ENCODE assay signal across 27 mouse cellular contexts in genomic region chr1:132189231-132189630, GRCm38 (mm10). TPM values are rescaled to one million over a fixed set of nuclear protein-coding genes. Genes with fewer than 3 reads are reported as not detected.
DNase-seq lines count a peak whose midpoint lies in the region; ATAC-seq and TF ChIP-seq lines count a peak whose summit lies in the region.
"Had no signal": no experiment of that assay in that cellular context is flagged by ENCODE, and none has a peak within 500 bp of the region (broad histone marks: within the 10 kb centered on the region; RNA-seq: fewer than 3 reads in every experiment).

No protein-coding gene starts in this region.

- no peaks in the 10 kb centered on the region; the same call in 1 of the 2 replicates for H3K27me3 ChIP-seq in forebrain, embryonic 11.5 days (ENCODE audit: control insufficient read depth, insufficient read depth, low read length)
- H3K27me3 ChIP-seq in forebrain, postnatal 0 days (ENCODE audit: insufficient read depth, low read length): 0 out of 2 replicates have a peak, but pooled peaks cover 2% of the 10 kb centered on the region
- no peaks in the 10 kb centered on the region for H3K27me3 ChIP-seq in hindbrain, postnatal 0 days (ENCODE audit: insufficient read depth, low read length)
- no peaks in the 10 kb centered on the region for H3K27me3 ChIP-seq in midbrain, postnatal 0 days (ENCODE audit: insufficient read depth, low read length)
- peaks cover 70% of the 10 kb centered on the region for H3K27me3 ChIP-seq in liver, embryonic 11.5 days (replicated peaks; ENCODE audit: control insufficient read depth, insufficient read depth, low read length)
- H3K27me3 ChIP-seq in heart, embryonic 12.5 days (replicated peaks): peaks cover 85% of the 10 kb centered on the region

- peak; percentile 32; the same call in 1 of the 2 replicates for TF ChIP-seq CTCF in forebrain, postnatal 0 days (IDR thresholded peaks at IDR 0.05; ENCODE audit: low read depth)
- TF ChIP-seq CTCF in hindbrain, postnatal 0 days (IDR thresholded peaks at IDR 0.05; ENCODE audit: low read depth): no peak
- peak; percentile 36; the same call in 1 of the 2 replicates for TF ChIP-seq CTCF in midbrain, postnatal 0 days (IDR thresholded peaks at IDR 0.05)

- no peak for ATAC-seq in forebrain, embryonic 11.5 days (replicated peaks; ENCODE audit: low FRiP score)
- no peak for ATAC-seq in forebrain, postnatal 0 days
- no peak for ATAC-seq in hindbrain, postnatal 0 days
- no peak for ATAC-seq in midbrain, postnatal 0 days (ENCODE audit: low FRiP score)
- ATAC-seq in liver, embryonic 11.5 days (replicated peaks; ENCODE audit: low FRiP score): no peak
- ATAC-seq in heart, embryonic 12.5 days (ENCODE audit: insufficient number of reproducible peaks, low FRiP score): no peak
- ATAC-seq: Patski had no signal

- H3K9ac ChIP-seq in forebrain, embryonic 11.5 days (ENCODE audit: low read length): peak overlapping the region; percentile 99
- 0 out of 2 replicates have a peak overlapping the region, but pooled peaks have one; percentile 99 for H3K9ac ChIP-seq in forebrain, postnatal 0 days
- no peak overlapping the region for H3K9ac ChIP-seq in hindbrain, postnatal 0 days (replicated peaks; ENCODE audit: low read length)
- peak overlapping the region; percentile 97; the same call in 1 of the 2 replicates for H3K9ac ChIP-seq in midbrain, postnatal 0 days (replicated peaks; ENCODE audit: low read length, poor library complexity, severe bottlenecking)
- H3K9ac ChIP-seq in liver, embryonic 11.5 days (ENCODE audit: low read depth, low read length): no peak overlapping the region
- no peak overlapping the region for H3K9ac ChIP-seq in heart, embryonic 12.5 days
- H3K9ac ChIP-seq: embryonic facial prominence, embryonic 15.5 days; liver, embryonic 13.5 days; lung, embryonic 15.5 days had no signal

- WGBS in forebrain, embryonic 11.5 days: 38% methylated on average over 4 of the region's 4 CpGs
- WGBS in forebrain, postnatal 0 days: 29% methylated on average over 4 of the region's 4 CpGs
- 36% methylated on average over 4 of the region's 4 CpGs for WGBS in hindbrain, postnatal 0 days
- WGBS in midbrain, postnatal 0 days: 34% methylated on average over 4 of the region's 4 CpGs
- 45% methylated on average over 4 of the region's 4 CpGs for WGBS in liver, embryonic 11.5 days
- 44% methylated on average over 4 of the region's 4 CpGs for WGBS in heart, embryonic 12.5 days

- H3K9me3 ChIP-seq in forebrain, embryonic 11.5 days (ENCODE audit: control insufficient read depth, low read length): no peaks in the 10 kb centered on the region
- H3K9me3 ChIP-seq in forebrain, postnatal 0 days (ENCODE audit: low read length): no peaks in the 10 kb centered on the region
- H3K9me3 ChIP-seq in hindbrain, postnatal 0 days (ENCODE audit: low read length): no peaks in the 10 kb centered on the region
- H3K9me3 ChIP-seq in midbrain, postnatal 0 days (ENCODE audit: low read length): no peaks in the 10 kb centered on the region
- no peaks in the 10 kb centered on the region for H3K9me3 ChIP-seq in liver, embryonic 11.5 days (ENCODE audit: control insufficient read depth, low read length)
- no peaks in the 10 kb centered on the region for H3K9me3 ChIP-seq in heart, embryonic 12.5 days (replicated peaks)
- H3K9me3 ChIP-seq: embryonic facial prominence, embryonic 15.5 days; kidney, embryonic 15.5 days; liver, embryonic 13.5 days; lung, embryonic 15.5 days had no signal

- peaks cover 24% of the 10 kb centered on the region for H3K4me1 ChIP-seq in forebrain, embryonic 11.5 days (replicated peaks; ENCODE audit: control insufficient read depth, insufficient read depth, low read length)
- H3K4me1 ChIP-seq in forebrain, postnatal 0 days (ENCODE audit: insufficient read depth): peaks cover 16% of the 10 kb centered on the region
- peaks cover 9% of the 10 kb centered on the region for H3K4me1 ChIP-seq in hindbrain, postnatal 0 days (ENCODE audit: insufficient read depth, low read length)
- H3K4me1 ChIP-seq in midbrain, postnatal 0 days (ENCODE audit: insufficient read depth, low read length): peaks cover 18% of the 10 kb centered on the region
- peaks cover 6% of the 10 kb centered on the region for H3K4me1 ChIP-seq in liver, embryonic 11.5 days (replicated peaks; ENCODE audit: control insufficient read depth, insufficient read depth, low read length)
- peaks cover 26% of the 10 kb centered on the region for H3K4me1 ChIP-seq in heart, embryonic 12.5 days (replicated peaks)

- no peak overlapping the region; the same call in 1 of the 2 replicates for H3K4me3 ChIP-seq in forebrain, embryonic 11.5 days (ENCODE audit: low read depth, low read length)
- peak overlapping the region; percentile 87; the same call in 1 of the 2 replicates for H3K4me3 ChIP-seq in forebrain, postnatal 0 days (ENCODE audit: low read depth, low read length)
- H3K4me3 ChIP-seq in hindbrain, postnatal 0 days (ENCODE audit: low read length): no peak overlapping the region; the same call in 1 of the 2 replicates
- 0 out of 2 replicates have a peak overlapping the region, but pooled peaks have one; percentile 83 for H3K4me3 ChIP-seq in midbrain, postnatal 0 days (ENCODE audit: low read depth, low read length)
- no peak overlapping the region for H3K4me3 ChIP-seq in liver, embryonic 11.5 days (ENCODE audit: low read depth, low read length)
- H3K4me3 ChIP-seq in heart, embryonic 12.5 days: no peak overlapping the region

- no peak for DNase-seq in forebrain, embryonic 11.5 days (ENCODE audit: low spot score)
- DNase-seq in forebrain, postnatal 0 days: no peak
- DNase-seq in hindbrain, postnatal 0 days (ENCODE audit: low spot score): no peak
- DNase-seq in midbrain, postnatal 0 days (ENCODE audit: low spot score): no peak
- DNase-seq in layer of hippocampus, adult 11-12 months (ENCODE audit: low spot score): no peak
- DNase-seq in kidney, postnatal 25 days: no peak
- no peak for DNase-seq in liver, embryonic 11.5 days (ENCODE audit: low spot score)
- DNase-seq: cerebellum, adult 8-10 months; gastrocnemius, postnatal 10 days; liver, embryonic 13.5 days had no signal

- no peaks in the 10 kb centered on the region for H3K36me3 ChIP-seq in forebrain, embryonic 11.5 days (ENCODE audit: control insufficient read depth, insufficient read depth, low read length)
- H3K36me3 ChIP-seq in forebrain, postnatal 0 days (ENCODE audit: insufficient read depth): no peaks in the 10 kb centered on the region
- no peaks in the 10 kb centered on the region for H3K36me3 ChIP-seq in hindbrain, postnatal 0 days (ENCODE audit: insufficient read depth, low read length)
- H3K36me3 ChIP-seq in midbrain, postnatal 0 days (ENCODE audit: insufficient read depth, low read length): no peaks in the 10 kb centered on the region
- no peaks in the 10 kb centered on the region for H3K36me3 ChIP-seq in liver, embryonic 11.5 days (ENCODE audit: control insufficient read depth, insufficient read depth, low read length)
- H3K36me3 ChIP-seq in heart, embryonic 12.5 days: no peaks in the 10 kb centered on the region
- H3K36me3 ChIP-seq: embryonic facial prominence, embryonic 15.5 days; kidney, embryonic 15.5 days; liver, embryonic 13.5 days; lung, embryonic 15.5 days had no signal

- H3K4me2 ChIP-seq in forebrain, embryonic 11.5 days (ENCODE audit: low read depth, low read length, severe bottlenecking): peak overlapping the region; percentile 66
- peak overlapping the region; percentile 61 for H3K4me2 ChIP-seq in forebrain, postnatal 0 days (ENCODE audit: low read depth)
- H3K4me2 ChIP-seq in hindbrain, postnatal 0 days (ENCODE audit: low read depth, low read length): peak overlapping the region; percentile 74; the same call in 1 of the 2 replicates
- peak overlapping the region; percentile 76 for H3K4me2 ChIP-seq in midbrain, postnatal 0 days (ENCODE audit: low read depth, low read length, poor library complexity, severe bottlenecking)
- no peak overlapping the region for H3K4me2 ChIP-seq in liver, embryonic 11.5 days
- no peak overlapping the region for H3K4me2 ChIP-seq in heart, embryonic 12.5 days

- H3K27ac ChIP-seq in forebrain, embryonic 11.5 days (ENCODE audit: low read depth, low read length): no peak overlapping the region; the same call in 1 of the 2 replicates
- H3K27ac ChIP-seq in forebrain, postnatal 0 days (ENCODE audit: low read depth, low read length): peak overlapping the region; percentile 99
- H3K27ac ChIP-seq in hindbrain, postnatal 0 days: peak overlapping the region; percentile 96
- H3K27ac ChIP-seq in midbrain, postnatal 0 days (ENCODE audit: low read depth, low read length): peak overlapping the region; percentile 99; the same call in 1 of the 2 replicates
- H3K27ac ChIP-seq in liver, embryonic 11.5 days (ENCODE audit: low read depth, low read length): no peak overlapping the region
- no peak overlapping the region for H3K27ac ChIP-seq in heart, embryonic 12.5 days (ENCODE audit: poor library complexity, severe bottlenecking)
- H3K27ac ChIP-seq: embryonic facial prominence, embryonic 15.5 days; kidney, embryonic 15.5 days; liver, embryonic 13.5 days; lung, embryonic 15.5 days had no signal

RNA-seq across cellular contexts. Expression of gene Lemd1, which starts 2.0 kb away (rescaled TPM):
- 8.1 and 12.1 TPM in 2 replicates for polyA plus RNA-seq in forebrain, embryonic 11.5 days (2014; fragmentation: Nextera tagmentation; extraction: Ambion mirVana)
- total RNA-seq in forebrain, postnatal 0 days (2014; rRNA removed): 13.3 and 14.9 TPM in 2 replicates
- polyA plus RNA-seq in forebrain, postnatal 0 days (2015; fragmentation: Nextera tagmentation; extraction: Ambion mirVana): 14.7 and 15.1 TPM in 2 replicates
- total RNA-seq in hindbrain, postnatal 0 days (2014; rRNA removed): 10.9 and 16.6 TPM in 2 replicates
- 7.9 and 9.0 TPM in 2 replicates for polyA plus RNA-seq in hindbrain, postnatal 0 days (2015; fragmentation: Nextera tagmentation; extraction: Ambion mirVana)
- 9.3 and 12.6 TPM in 2 replicates for total RNA-seq in midbrain, postnatal 0 days (2014; rRNA removed)
- polyA plus RNA-seq in midbrain, postnatal 0 days (2015; fragmentation: Nextera tagmentation; extraction: Ambion mirVana): 11.3 and 12.6 TPM in 2 replicates
- polyA plus RNA-seq in liver, embryonic 11.5 days (2014; fragmentation: Nextera tagmentation; extraction: Ambion mirVana): 0.27 TPM in 1 of 2 replicates, not detected in the other
- polyA plus RNA-seq in heart, embryonic 12.5 days (2016; fragmentation: Nextera tagmentation; extraction: Ambion mirVana): not detected in 2 replicates
- total RNA-seq: adrenal gland, postnatal 25 days; gastrocnemius, postnatal 10 days; heart, adult 8-10 months; heart, postnatal 10 days; megakaryocyte progenitor cell, adult 5-6 weeks had no signal
- polyA plus RNA-seq: liver, embryonic 13.5 days had no signal

RNA-seq across cellular contexts. Expression of gene AC124108.1, which starts 2.0 kb away (rescaled TPM):
- polyA plus RNA-seq in forebrain, embryonic 11.5 days (2014; fragmentation: Nextera tagmentation; extraction: Ambion mirVana): 4.7 and 5.6 TPM in 2 replicates
- 3.4 and 5.0 TPM in 2 replicates for total RNA-seq in forebrain, postnatal 0 days (2014; rRNA removed)
- polyA plus RNA-seq in forebrain, postnatal 0 days (2015; fragmentation: Nextera tagmentation; extraction: Ambion mirVana): 0.31 and 0.48 TPM in 2 replicates
- 2.0 and 4.8 TPM in 2 replicates for total RNA-seq in hindbrain, postnatal 0 days (2014; rRNA removed)
- polyA plus RNA-seq in hindbrain, postnatal 0 days (2015; fragmentation: Nextera tagmentation; extraction: Ambion mirVana): 0.50 and 0.70 TPM in 2 replicates
- 3.9 and 6.9 TPM in 2 replicates for total RNA-seq in midbrain, postnatal 0 days (2014; rRNA removed)
- polyA plus RNA-seq in midbrain, postnatal 0 days (2015; fragmentation: Nextera tagmentation; extraction: Ambion mirVana): 0.50 and 0.54 TPM in 2 replicates
- 0.04 and 0.08 TPM in 2 replicates for polyA plus RNA-seq in liver, embryonic 11.5 days (2014; fragmentation: Nextera tagmentation; extraction: Ambion mirVana)
- not detected in 2 replicates for polyA plus RNA-seq in heart, embryonic 12.5 days (2016; fragmentation: Nextera tagmentation; extraction: Ambion mirVana)
- total RNA-seq: adrenal gland, postnatal 25 days; heart, postnatal 10 days; megakaryocyte progenitor cell, adult 5-6 weeks had no signal
- polyA plus RNA-seq: liver, embryonic 13.5 days; thymus, postnatal 0 days had no signal

RNA-seq across cellular contexts. Expression of gene Gm10188, which starts 40.3 kb away (rescaled TPM):
- not detected in 2 replicates for polyA plus RNA-seq in forebrain, embryonic 11.5 days (2014; fragmentation: Nextera tagmentation; extraction: Ambion mirVana)
- total RNA-seq in forebrain, postnatal 0 days (2014; rRNA removed): 0.92 TPM in 1 of 2 replicates, not detected in the other
- not detected in 2 replicates for polyA plus RNA-seq in forebrain, postnatal 0 days (2015; fragmentation: Nextera tagmentation; extraction: Ambion mirVana)
- not detected in 2 replicates for total RNA-seq in hindbrain, postnatal 0 days (2014; rRNA removed)
- polyA plus RNA-seq in hindbrain, postnatal 0 days (2015; fragmentation: Nextera tagmentation; extraction: Ambion mirVana): 0.28 TPM in 1 of 2 replicates, not detected in the other
- total RNA-seq in midbrain, postnatal 0 days (2014; rRNA removed): not detected in 2 replicates
- polyA plus RNA-seq in midbrain, postnatal 0 days (2015; fragmentation: Nextera tagmentation; extraction: Ambion mirVana): 0.22 TPM in 1 of 2 replicates, not detected in the other
- polyA plus RNA-seq in liver, embryonic 11.5 days (2014; fragmentation: Nextera tagmentation; extraction: Ambion mirVana): not detected in 2 replicates
- not detected in 2 replicates for polyA plus RNA-seq in heart, embryonic 12.5 days (2016; fragmentation: Nextera tagmentation; extraction: Ambion mirVana)
- total RNA-seq: adrenal gland, postnatal 25 days; gastrocnemius, postnatal 10 days; heart, adult 8-10 months; heart, postnatal 10 days; layer of hippocampus, adult 8-10 months; left cerebral cortex, adult 18-20 months; megakaryocyte progenitor cell, adult 5-6 weeks had no signal
- polyA plus RNA-seq: C2C12; cortical plate, adult 2 months; embryonic facial prominence, embryonic 15.5 days; intestine, embryonic 14.5 days; kidney, embryonic 15.5 days; limb, embryonic 11.5 days; liver, embryonic 13.5 days; lung, embryonic 15.5 days; stomach, embryonic 14.5 days; thymus, postnatal 0 days had no signal

RNA-seq across cellular contexts. Expression of gene Cdk18, which starts 49.7 kb away (rescaled TPM):
- 0.35 and 0.96 TPM in 2 replicates for polyA plus RNA-seq in forebrain, embryonic 11.5 days (2014; fragmentation: Nextera tagmentation; extraction: Ambion mirVana)
- total RNA-seq in forebrain, postnatal 0 days (2014; rRNA removed): 2.6 and 3.2 TPM in 2 replicates
- polyA plus RNA-seq in forebrain, postnatal 0 days (2015; fragmentation: Nextera tagmentation; extraction: Ambion mirVana): 0.70 and 1.2 TPM in 2 replicates
- total RNA-seq in hindbrain, postnatal 0 days (2014; rRNA removed): 2.7 and 4.1 TPM in 2 replicates
- 1.0 and 1.6 TPM in 2 replicates for polyA plus RNA-seq in hindbrain, postnatal 0 days (2015; fragmentation: Nextera tagmentation; extraction: Ambion mirVana)
- total RNA-seq in midbrain, postnatal 0 days (2014; rRNA removed): 3.5 and 7.2 TPM in 2 replicates
- polyA plus RNA-seq in midbrain, postnatal 0 days (2015; fragmentation: Nextera tagmentation; extraction: Ambion mirVana): 2.4 and 3.1 TPM in 2 replicates
- polyA plus RNA-seq in liver, embryonic 11.5 days (2014; fragmentation: Nextera tagmentation; extraction: Ambion mirVana): 4.1 and 4.4 TPM in 2 replicates
- 3.7 and 4.8 TPM in 2 replicates for polyA plus RNA-seq in heart, embryonic 12.5 days (2016; fragmentation: Nextera tagmentation; extraction: Ambion mirVana)

Comparison
In these comparisons a context has a peak if more than half of its experiments do, and no peak if none do; other contexts are left out.
1. H3K27ac ChIP-seq: peak in forebrain, postnatal 0 days (single experiment), hindbrain, postnatal 0 days (single experiment) and midbrain, postnatal 0 days (single experiment); none in forebrain, embryonic 11.5 days (single experiment), liver, embryonic 11.5 days (single experiment) and heart, embryonic 12.5 days (single experiment).
2. H3K4me3 ChIP-seq: peak in forebrain, postnatal 0 days (single experiment) and midbrain, postnatal 0 days (single experiment); none in forebrain, embryonic 11.5 days (single experiment), hindbrain, postnatal 0 days (single experiment), liver, embryonic 11.5 days (single experiment) and heart, embryonic 12.5 days (single experiment).
3. H3K4me2 ChIP-seq: peak in forebrain, embryonic 11.5 days (single experiment), forebrain, postnatal 0 days (single experiment), hindbrain, postnatal 0 days (single experiment) and midbrain, postnatal 0 days (single experiment); none in liver, embryonic 11.5 days (single experiment) and heart, embryonic 12.5 days (single experiment).
4. H3K9ac ChIP-seq: peak in forebrain, embryonic 11.5 days (single experiment), forebrain, postnatal 0 days (single experiment) and midbrain, postnatal 0 days (single experiment); none in hindbrain, postnatal 0 days (single experiment), liver, embryonic 11.5 days (single experiment) and heart, embryonic 12.5 days (single experiment).